Mouse (Mus musculus): ENCODE data around the gene Gpx1.

GRCm38 (mm10) chr9:108340258-108341138 lies 1.8 kb downstream of the Gpx1 start:
- TF ChIP-seq POLR2A (IDR thresholded peaks at IDR 0.05; ENCODE audit: extremely low read depth, insufficient read depth, low read length) (no peak), CTCF (IDR thresholded peaks at IDR 0.05; ENCODE audit: extremely low read depth, insufficient read depth, low read length) (no peak)

Measured in cortical plate, adult 2 months (tissue).